Comparison of ENCODE assay signal across 8 mouse cellular contexts in genomic region chr17:32965253-32965622, GRCm38 (mm10). TPM values are rescaled to one million over a fixed set of nuclear protein-coding genes. Genes with fewer than 3 reads are reported as not detected.
A peak's percentile ranks its signal among the peaks of the same experiment; 100 is the strongest.
DNase-seq lines count a peak whose midpoint lies in the region; ATAC-seq and TF ChIP-seq lines count a peak whose summit lies in the region.

No protein-coding gene starts in this region.

- H3K79me2 ChIP-seq in heart, adult 2 months (replicated peaks; ENCODE audit: control insufficient read depth, insufficient read depth, low read length) = 0 out of 2 replicates have a peak, but pooled peaks cover 1% of the 10 kb centered on the region
- H3K79me2 ChIP-seq in C2C12 (ENCODE audit: control insufficient read depth, insufficient read depth) = peaks cover 49% of the 10 kb centered on the region

- intact Hi-C loops in heart, adult 2 months (cut with DNase I) = loop anchor here (2.0 kb wide), 1 partner anchor 14 kb away; no protein-coding TSS in a partner anchor

- H3K4me2 ChIP-seq in embryonic facial prominence, embryonic 12.5 days (replicated peaks) = peak overlapping the region; percentile 76
- H3K4me2 ChIP-seq in intestine, embryonic 16.5 days (ENCODE audit: low read depth, low read length) = peak overlapping the region; percentile 80
- H3K4me2 ChIP-seq in midbrain, embryonic 15.5 days = peak overlapping the region; percentile 79

- peak; percentile 58 for TF ChIP-seq CTCF in heart, adult 2 months (IDR thresholded peaks at IDR 0.05)
- no peak for TF ChIP-seq CTCF in C2C12 (IDR thresholded peaks at IDR 0.05; ENCODE audit: control insufficient read depth, insufficient read depth, insufficient read length)

- no peaks in the 10 kb centered on the region for H3K27me3 ChIP-seq in heart, adult 2 months (ENCODE audit: control insufficient read depth, insufficient read depth, low read length)
- H3K27me3 ChIP-seq in C2C12 (ENCODE audit: control insufficient read depth, insufficient read depth, insufficient read length) = no peaks in the 10 kb centered on the region
- no peaks in the 10 kb centered on the region for H3K27me3 ChIP-seq in embryonic facial prominence, embryonic 12.5 days
- H3K27me3 ChIP-seq in intestine, embryonic 16.5 days (replicated peaks; ENCODE audit: control insufficient read depth, insufficient read depth, low read length) = no peaks in the 10 kb centered on the region
- no peaks in the 10 kb centered on the region for H3K27me3 ChIP-seq in midbrain, embryonic 15.5 days (replicated peaks)

- no peaks in the 10 kb centered on the region for H3K9me3 ChIP-seq in embryonic facial prominence, embryonic 12.5 days
- H3K9me3 ChIP-seq in intestine, embryonic 16.5 days (ENCODE audit: control insufficient read depth, low read length) = no peaks in the 10 kb centered on the region
- H3K9me3 ChIP-seq in midbrain, embryonic 15.5 days = no peaks in the 10 kb centered on the region

- H3K4me1 ChIP-seq in heart, adult 2 months (ENCODE audit: control insufficient read depth, insufficient read depth, low read length) = no peaks in the 10 kb centered on the region
- peaks cover 13% of the 10 kb centered on the region for H3K4me1 ChIP-seq in embryonic facial prominence, embryonic 12.5 days
- peaks cover 9% of the 10 kb centered on the region for H3K4me1 ChIP-seq in intestine, embryonic 16.5 days (ENCODE audit: control insufficient read depth, insufficient read depth, low read length)
- H3K4me1 ChIP-seq in midbrain, embryonic 15.5 days = peaks cover 18% of the 10 kb centered on the region

- peak overlapping the region; percentile 67 for H3K9ac ChIP-seq in heart, adult 2 months (ENCODE audit: low read depth, low read length)
- peak overlapping the region; percentile 66 for H3K9ac ChIP-seq in embryonic facial prominence, embryonic 12.5 days
- peak overlapping the region; percentile 82 for H3K9ac ChIP-seq in intestine, embryonic 16.5 days (ENCODE audit: low read depth, low read length)
- H3K9ac ChIP-seq in midbrain, embryonic 15.5 days = peak overlapping the region; percentile 34

- WGBS in heart, adult 2 months = under 1% methylated on average over 14 of the region's 14 CpGs
- under 1% methylated on average over 14 of the region's 14 CpGs for WGBS in embryonic facial prominence, embryonic 12.5 days
- WGBS in intestine, embryonic 16.5 days = under 1% methylated on average over 14 of the region's 14 CpGs
- under 1% methylated on average over 14 of the region's 14 CpGs for WGBS in midbrain, embryonic 15.5 days

- peak overlapping the region; percentile 60 for H3ac ChIP-seq in C2C12 (ENCODE audit: control insufficient read depth, insufficient read length, low read depth)

- TF ChIP-seq POLR2A in heart, adult 2 months (IDR thresholded peaks at IDR 0.05; ENCODE audit: insufficient read depth, low read depth, low read length) = no peak

- TF ChIP-seq EP300 in heart, adult 2 months (IDR thresholded peaks at IDR 0.05; ENCODE audit: insufficient read depth, low read depth, low read length) = no peak

- H3K4me3 ChIP-seq in heart, adult 2 months = peak overlapping the region; percentile 91
- peak overlapping the region; percentile 51 for H3K4me3 ChIP-seq in C2C12 (ENCODE audit: insufficient read depth, poor library complexity, severe bottlenecking)
- peak overlapping the region; percentile 77 for H3K4me3 ChIP-seq in embryonic facial prominence, embryonic 12.5 days
- H3K4me3 ChIP-seq in intestine, embryonic 16.5 days (ENCODE audit: low read length) = peak overlapping the region; percentile 87
- H3K4me3 ChIP-seq in midbrain, embryonic 15.5 days = peak overlapping the region; percentile 52

- H3K36me3 ChIP-seq in heart, adult 2 months (ENCODE audit: control insufficient read depth, insufficient read depth, low read length) = peaks cover 3% of the 10 kb centered on the region
- no peaks in the 10 kb centered on the region for H3K36me3 ChIP-seq in C2C12 (ENCODE audit: control insufficient read depth, insufficient read depth)
- no peaks in the 10 kb centered on the region for H3K36me3 ChIP-seq in embryonic facial prominence, embryonic 12.5 days
- H3K36me3 ChIP-seq in intestine, embryonic 16.5 days (ENCODE audit: control insufficient read depth, insufficient read depth, low read length) = no peaks in the 10 kb centered on the region
- no peaks in the 10 kb centered on the region for H3K36me3 ChIP-seq in midbrain, embryonic 15.5 days (replicated peaks)

- H3K79me3 ChIP-seq in C2C12 (ENCODE audit: low read depth) = peaks cover 35% of the 10 kb centered on the region

- H3K27ac ChIP-seq in heart, adult 2 months = peak overlapping the region; percentile 88
- H3K27ac ChIP-seq in embryonic facial prominence, embryonic 12.5 days = peak overlapping the region; percentile 67; the same call in 1 of the 2 replicates
- peak overlapping the region; percentile 81 for H3K27ac ChIP-seq in intestine, embryonic 16.5 days (ENCODE audit: low read length)
- peak overlapping the region; percentile 26; the same call in 1 of the 2 replicates for H3K27ac ChIP-seq in midbrain, embryonic 15.5 days

- no peak; the same call in 1 of the 2 replicates for ATAC-seq in embryonic facial prominence, embryonic 12.5 days (ENCODE audit: insufficient number of reproducible peaks, insufficient read depth, low FRiP score, low TSS enrichment)
- peak; percentile 51 for ATAC-seq in intestine, embryonic 16.5 days
- peak; percentile 79 for ATAC-seq in midbrain, embryonic 15.5 days (replicated peaks)

- DNase-seq in heart, adult 2 months = no peak
- no peak for DNase-seq in heart, adult 8-10 months (ENCODE audit: low spot score)
- no peak for DNase-seq in layer of hippocampus, adult 11-12 months (ENCODE audit: low spot score)
- DNase-seq in MN1 (ENCODE audit: low spot score) = no peak

TF ChIP-seq in C2C12, 6 proteins besides CTCF, POLR2A, EP300 and RAD21:
- TF ChIP-seq MYOG (IDR thresholded peaks at IDR 0.05; ENCODE audit: control insufficient read depth, extremely low read depth, insufficient read length) (no peak), CEBPB (IDR thresholded peaks at IDR 0.05; ENCODE audit: low read depth) (no peak)

RNA-seq across cellular contexts. Expression of gene Zfp472, which starts 0.4 kb away (rescaled TPM):
- total RNA-seq in heart, adult 2 months (2021) = 1 to 10 TPM; 2.3 to 2.7 TPM
- polyA plus RNA-seq in heart, adult 2 months (2012; rRNA removed) = 0.62 and 0.79 TPM in 2 replicates
- total RNA-seq in heart, adult 8-10 months (2022) = 1 to 10 TPM; 2.0 to 2.9 (median 2.4) TPM
- 1.8 TPM for polyA plus RNA-seq in C2C12 (2012; fragmentation: generic; extraction: Trizol)
- polyA plus RNA-seq in embryonic facial prominence, embryonic 12.5 days (2016; fragmentation: Nextera tagmentation; extraction: Ambion mirVana) = 12.2 and 12.6 TPM in 2 replicates
- polyA plus RNA-seq in intestine, embryonic 16.5 days (2015; fragmentation: Nextera tagmentation; extraction: Ambion mirVana) = 9.6 and 11.5 TPM in 2 replicates
- 8.1 and 8.4 TPM in 2 replicates for polyA plus RNA-seq in midbrain, embryonic 15.5 days (2015; fragmentation: Nextera tagmentation; extraction: Ambion mirVana)

RNA-seq across cellular contexts. Expression of gene Cyp4f13, which starts 18.0 kb away (rescaled TPM):
- 10 to 100 TPM; 11.2 to 12.7 TPM for total RNA-seq in heart, adult 2 months (2021)
- polyA plus RNA-seq in heart, adult 2 months (2012; rRNA removed) = 21.1 and 22.9 TPM in 2 replicates
- total RNA-seq in heart, adult 8-10 months (2022) = 10 to 100 TPM in 2 of 4 experiments, 1 to 10 TPM in 2; 7.7 to 15.3 (median 9.5) TPM
- polyA plus RNA-seq in C2C12 (2012; fragmentation: generic; extraction: Trizol) = 1.5 TPM
- polyA plus RNA-seq in embryonic facial prominence, embryonic 12.5 days (2016; fragmentation: Nextera tagmentation; extraction: Ambion mirVana) = 8.0 and 8.8 TPM in 2 replicates
- polyA plus RNA-seq in intestine, embryonic 16.5 days (2015; fragmentation: Nextera tagmentation; extraction: Ambion mirVana) = 30.5 and 36.7 TPM in 2 replicates
- polyA plus RNA-seq in midbrain, embryonic 15.5 days (2015; fragmentation: Nextera tagmentation; extraction: Ambion mirVana) = 7.7 and 8.7 TPM in 2 replicates

RNA-seq across cellular contexts. Expression of gene Zfp952, which starts 27.7 kb away (rescaled TPM):
- 1 to 10 TPM; 6.0 to 8.7 TPM for total RNA-seq in heart, adult 2 months (2021)
- 2.2 and 4.5 TPM in 2 replicates for polyA plus RNA-seq in heart, adult 2 months (2012; rRNA removed)
- total RNA-seq in heart, adult 8-10 months (2022) = 1 to 10 TPM; 7.0 to 7.4 (median 7.1) TPM
- 1.4 TPM for polyA plus RNA-seq in C2C12 (2012; fragmentation: generic; extraction: Trizol)
- polyA plus RNA-seq in embryonic facial prominence, embryonic 12.5 days (2016; fragmentation: Nextera tagmentation; extraction: Ambion mirVana) = 15.9 and 16.1 TPM in 2 replicates
- 8.2 TPM in 2 replicates for polyA plus RNA-seq in intestine, embryonic 16.5 days (2015; fragmentation: Nextera tagmentation; extraction: Ambion mirVana)
- polyA plus RNA-seq in midbrain, embryonic 15.5 days (2015; fragmentation: Nextera tagmentation; extraction: Ambion mirVana) = 23.6 and 24.0 TPM in 2 replicates

RNA-seq across cellular contexts. Expression of gene Cyp4f14, which starts 48.1 kb away (rescaled TPM):
- total RNA-seq in heart, adult 2 months (2021) = under 1 TPM in 1 of 2 experiments, not detected in 1; 0.16 TPM
- polyA plus RNA-seq in heart, adult 2 months (2012; rRNA removed) = 0.25 and 0.44 TPM in 2 replicates
- total RNA-seq in heart, adult 8-10 months (2022) = under 1 TPM in 2 of 4 experiments, not detected in 2; 0.11 to 0.72 TPM
- polyA plus RNA-seq in C2C12 (2012; fragmentation: generic; extraction: Trizol) = 0.02 TPM
- polyA plus RNA-seq in embryonic facial prominence, embryonic 12.5 days (2016; fragmentation: Nextera tagmentation; extraction: Ambion mirVana) = not detected in 2 replicates
- 4.7 and 5.0 TPM in 2 replicates for polyA plus RNA-seq in intestine, embryonic 16.5 days (2015; fragmentation: Nextera tagmentation; extraction: Ambion mirVana)
- 0.10 and 0.18 TPM in 2 replicates for polyA plus RNA-seq in midbrain, embryonic 15.5 days (2015; fragmentation: Nextera tagmentation; extraction: Ambion mirVana)

Comparison
In these comparisons a context has a peak if more than half of its experiments do, and no peak if none do; other contexts are left out.
1. H3K27ac ChIP-seq: peak in every context shown above with its lines; median percentile 88 in heart, adult 2 months; 81 in intestine, embryonic 16.5 days; 67 in embryonic facial prominence, embryonic 12.5 days; 26 in midbrain, embryonic 15.5 days.